Mouse (Mus musculus) fibroblast of lung, adult 2 months (primary cell): ENCODE measurements around the gene Gm28305.

ENCODE experiments used
- DNase-seq: peaks from one replicate; pipeline ENCODE4 v3.0.0-alpha.2; 2011; ENCODE audit warnings: low read depth

The Gm28305 gene

DNA sequence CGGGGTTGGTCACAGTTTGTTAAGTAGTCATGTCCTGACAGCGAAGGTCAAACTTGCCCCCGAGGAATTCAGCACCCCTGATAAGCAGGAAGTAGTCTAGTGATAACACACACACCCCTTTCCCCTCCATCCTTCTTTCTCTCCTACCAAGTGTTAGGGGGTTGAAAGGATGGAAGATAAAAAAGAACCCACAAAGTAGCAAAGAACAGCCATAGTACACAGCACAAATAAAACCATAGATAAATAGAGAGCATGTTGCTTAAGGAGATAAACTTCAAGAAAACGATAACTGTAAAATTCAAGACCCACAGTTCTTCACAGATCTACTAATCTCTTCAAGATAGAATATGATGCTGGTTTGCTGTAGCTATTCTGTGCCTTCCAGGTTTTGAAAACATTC, 29.8 kb downstream of the Gm28305 start:
- DNase-seq: no peak

DNA sequence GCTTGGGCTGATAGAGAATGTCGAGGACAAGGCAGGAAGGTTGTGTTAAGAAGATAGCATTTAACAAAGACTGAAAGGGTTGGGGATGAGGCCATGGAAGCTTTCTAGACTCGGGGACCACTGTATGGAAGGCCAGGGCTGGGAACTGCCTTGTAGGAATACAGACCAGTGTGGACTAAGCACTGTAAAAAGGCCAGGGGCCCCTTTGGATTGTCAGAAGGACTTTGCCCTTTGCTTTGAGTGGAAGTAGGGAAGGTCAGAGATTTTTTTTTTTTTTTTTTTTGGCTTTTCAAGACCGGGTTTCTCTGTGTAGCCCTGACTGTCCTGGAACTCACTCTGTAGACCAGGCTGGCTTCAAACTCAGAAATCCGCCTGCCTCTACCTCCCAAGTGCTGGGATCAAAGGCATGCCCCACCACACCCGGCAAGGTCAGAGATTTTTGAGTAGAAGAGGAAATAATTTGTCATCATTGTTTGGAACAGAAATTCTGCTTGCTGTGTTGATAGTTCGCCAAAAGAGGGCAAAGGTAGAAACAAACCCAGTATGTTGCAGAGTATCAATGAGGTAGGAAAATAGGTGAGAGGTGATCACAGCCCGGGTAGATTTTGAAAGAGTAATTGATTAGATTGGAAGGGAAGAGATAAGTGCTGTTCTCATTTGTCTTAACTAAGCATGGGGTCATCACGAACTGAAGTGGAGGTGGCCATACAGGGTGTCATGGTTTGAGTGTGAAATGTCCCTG, 30.6 kb downstream of the Gm28305 start:
- no peak for DNase-seq

GRCm38 (mm10) chr9:104075808-104076207, 35.3 kb downstream of the Gm28305 start:
- DNase-seq: no peak

- DNase-seq: no peak
Observed at GRCm38 (mm10) chr9:104078780-104079179, 38.3 kb downstream of the Gm28305 start.

GRCm38 (mm10) chr9:104079379-104079778, 38.9 kb downstream of the Gm28305 start:
- DNase-seq: no peak

DNA sequence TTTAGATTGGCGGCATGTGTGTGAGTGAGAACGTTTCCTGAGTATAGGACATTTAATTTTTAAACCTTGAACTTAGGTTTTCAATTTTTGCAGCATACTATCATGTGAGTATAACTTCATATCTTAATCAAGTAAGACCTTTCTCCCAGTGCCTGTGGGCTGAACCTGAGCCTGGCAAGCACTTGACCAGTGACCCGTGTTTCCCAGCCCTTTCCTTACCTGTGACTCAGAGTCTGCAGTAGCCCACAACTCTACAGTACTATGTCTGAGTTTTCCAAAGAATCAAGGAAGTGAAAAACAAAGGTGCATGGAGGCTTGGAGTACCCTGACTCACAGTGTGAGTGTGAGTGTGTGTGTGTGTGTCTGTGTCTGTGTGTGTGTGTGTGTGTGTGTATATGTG, 39.6 kb downstream of the Gm28305 start:
- no peak for DNase-seq

- no peak for DNase-seq
Observed at GRCm38 (mm10) chr9:104085730-104086429, 45.4 kb downstream of the Gm28305 start.

GRCm38 (mm10) chr9:104088555-104088954, 48.1 kb downstream of the Gm28305 start:
- DNase-seq: peak; percentile 74

GRCm38 (mm10) chr9:104092945-104093344, 52.5 kb downstream of the Gm28305 start:
- DNase-seq: no peak

DNA sequence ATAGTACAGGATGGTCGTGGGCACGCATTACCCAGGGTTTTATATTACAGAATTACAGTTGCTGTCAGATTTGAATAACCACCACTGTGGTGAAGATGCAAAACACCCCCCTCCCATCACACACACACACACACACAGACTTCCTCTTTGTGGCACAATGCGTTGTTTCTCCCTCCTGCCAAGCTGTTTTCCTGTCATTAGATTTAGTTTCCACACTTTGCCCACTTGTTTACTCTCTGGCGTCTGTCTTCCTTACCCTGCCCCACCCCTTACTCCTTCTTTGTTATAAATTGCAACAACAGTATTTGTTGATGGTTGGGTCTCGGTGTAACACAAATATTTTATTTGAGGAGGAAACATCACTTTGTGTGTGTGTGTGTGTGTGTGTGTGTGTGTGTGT, 57.8 kb downstream of the Gm28305 start:
- DNase-seq: no peak

DNA sequence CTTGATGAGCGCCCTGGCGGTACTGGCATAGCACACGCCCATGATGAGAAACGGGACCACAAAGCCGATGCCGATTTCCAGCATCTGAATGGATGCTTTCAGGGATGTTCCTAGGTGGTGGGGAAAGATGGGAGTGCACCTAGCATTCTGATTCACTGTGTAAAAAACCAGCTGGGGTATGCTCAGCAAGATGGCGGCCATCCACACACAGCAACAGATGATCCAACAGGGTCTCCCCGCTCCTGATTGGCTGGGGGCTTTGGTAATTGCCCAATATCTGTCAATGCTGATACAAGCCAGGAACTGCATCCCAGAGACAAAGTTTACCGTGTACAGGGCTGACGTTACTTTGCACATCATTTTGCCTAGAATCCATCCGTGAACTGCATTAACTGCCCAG, 58.6 kb downstream of the Gm28305 start:
- no peak for DNase-seq

DNA sequence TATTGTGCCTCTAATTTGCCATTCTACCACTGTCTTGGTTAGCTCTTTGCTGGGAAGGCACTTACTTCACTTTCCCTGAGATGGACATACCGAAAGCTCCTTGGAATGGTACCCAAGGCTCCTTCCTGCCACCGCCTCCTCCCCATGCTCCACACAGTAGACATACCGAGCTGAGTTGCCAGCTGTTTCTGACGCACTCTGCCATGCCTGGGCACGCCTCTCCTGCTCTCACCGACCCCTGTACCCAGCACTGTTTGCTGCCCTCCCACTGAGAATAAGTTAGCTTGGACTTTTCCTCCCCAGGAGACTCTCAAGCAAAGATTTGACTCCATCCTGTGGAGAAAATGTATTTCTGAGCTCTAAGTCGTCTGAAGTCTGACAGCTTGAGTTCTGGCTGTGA, 60.4 kb downstream of the Gm28305 start:
- DNase-seq: no peak

GRCm38 (mm10) chr9:104101458-104101857, 61.0 kb downstream of the Gm28305 start:
- DNase-seq: no peak

GRCm38 (mm10) chr9:104102301-104102700, 61.8 kb downstream of the Gm28305 start:
- DNase-seq: no peak

DNA sequence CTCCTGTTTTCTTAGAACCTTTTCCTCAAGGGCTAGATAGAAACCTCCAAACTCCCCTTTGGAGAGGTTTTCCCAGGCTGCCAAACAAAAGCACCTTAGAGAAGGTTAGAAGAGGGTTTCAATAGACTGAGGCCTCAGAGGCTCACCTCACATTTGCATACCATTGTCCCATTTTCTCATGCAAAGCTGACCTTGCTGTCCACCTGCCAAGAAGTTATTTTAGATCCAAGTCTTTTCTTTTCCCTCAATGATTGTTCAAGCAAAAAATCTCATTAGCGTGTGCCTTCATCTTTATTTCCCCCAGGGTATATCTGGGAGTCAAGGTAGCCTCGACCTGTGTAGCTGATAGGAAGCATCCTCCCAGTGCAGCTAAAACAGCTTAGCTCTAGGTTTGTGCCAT, 62.4 kb downstream of the Gm28305 start:
- DNase-seq: no peak

DNA sequence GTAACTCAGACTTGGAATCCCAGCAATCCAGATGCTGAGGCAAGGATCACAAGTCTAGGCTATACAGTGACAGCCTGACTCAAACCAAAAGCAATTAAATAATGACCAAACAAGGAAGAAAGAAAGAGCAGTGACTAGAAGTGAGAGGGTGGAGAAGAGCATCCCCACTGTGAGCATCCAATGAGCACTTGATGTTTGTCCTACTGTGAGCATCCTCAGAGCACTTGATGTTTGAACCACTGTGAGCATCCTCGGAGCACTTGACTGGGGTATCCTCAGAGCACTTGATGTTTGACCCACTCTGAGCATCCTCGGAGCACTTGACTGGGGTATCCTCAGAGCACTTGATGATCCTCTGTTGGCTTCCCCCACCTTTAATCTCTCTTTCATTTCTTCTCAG, 64.5 kb downstream of the Gm28305 start:
- no peak for DNase-seq

DNA sequence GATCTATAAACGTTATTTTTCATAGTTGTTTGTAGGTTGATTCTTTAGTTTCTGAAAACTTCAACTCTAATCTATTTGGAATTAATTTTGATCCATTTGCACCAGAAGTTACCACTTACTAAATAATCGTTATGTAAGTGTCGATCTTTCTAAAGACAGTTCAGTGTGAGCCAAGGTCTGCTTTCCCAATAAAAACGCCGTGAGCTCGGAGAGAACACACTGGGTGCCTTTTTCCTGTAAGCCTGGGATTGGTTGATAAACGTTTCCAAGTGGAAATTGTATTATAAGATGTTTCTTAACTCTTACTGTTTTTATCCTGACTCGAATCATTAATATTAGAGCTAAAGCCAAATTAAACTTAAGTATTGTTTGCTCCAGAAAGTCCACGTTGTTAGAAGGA, 66.5 kb downstream of the Gm28305 start:
- no peak for DNase-seq

- DNase-seq: no peak
Observed at GRCm38 (mm10) chr9:104107482-104107881, 67.0 kb downstream of the Gm28305 start.

GRCm38 (mm10) chr9:104108571-104109143, 68.2 kb downstream of the Gm28305 start:
- no peak for DNase-seq

- DNase-seq: no peak
Observed at GRCm38 (mm10) chr9:104109151-104109550, 68.7 kb downstream of the Gm28305 start.

DNA sequence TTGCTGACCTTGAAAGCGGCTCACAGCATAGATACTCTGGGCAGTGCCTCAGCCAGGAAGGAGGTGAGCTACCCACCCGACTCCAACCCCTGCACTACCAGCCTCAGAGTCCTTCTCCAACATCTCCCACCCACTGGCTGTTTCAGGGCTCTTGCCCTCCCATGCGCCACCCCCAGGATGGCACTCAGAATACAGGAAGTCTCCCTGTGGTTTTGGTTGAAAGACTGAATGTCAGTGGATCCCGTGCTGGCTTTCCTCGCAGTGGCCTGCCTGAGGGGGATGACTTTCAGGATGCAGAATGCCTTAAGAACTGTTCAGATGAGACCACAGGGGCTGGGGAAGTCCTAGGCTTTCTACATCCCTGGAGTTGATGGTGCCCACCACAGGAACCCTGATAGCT, 82.6 kb downstream of the Gm28305 start:
- no peak for DNase-seq

DNA sequence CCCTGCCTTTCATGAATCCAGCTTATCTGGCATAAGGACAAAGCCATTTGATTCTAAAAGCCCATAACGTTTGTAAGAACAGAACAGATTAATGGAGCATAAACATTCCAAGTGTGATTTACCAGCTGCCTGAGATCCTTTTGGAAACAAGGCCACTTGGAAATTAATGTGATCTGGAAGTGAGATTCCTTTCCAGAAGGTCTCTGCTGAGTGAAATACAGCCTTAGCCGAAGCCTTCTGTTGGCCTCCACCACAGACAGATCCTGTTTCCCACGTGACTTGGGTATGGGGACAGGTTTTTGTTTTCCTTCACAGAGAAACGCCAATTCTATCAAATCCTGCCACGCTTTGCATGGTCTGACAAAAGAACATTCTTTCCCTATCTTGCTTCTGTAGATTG, 83.2 kb downstream of the Gm28305 start:
- DNase-seq: no peak
